Mouse (Mus musculus): ENCODE measurements around the gene Cyth1. TPM values are rescaled to one million over a fixed set of nuclear protein-coding genes. Genes with fewer than 3 reads are reported as not detected.
A peak's percentile ranks its signal among the peaks of the same experiment; 100 is the strongest.

Cyth1 gene
- polyA plus RNA-seq, 1 experiment from 2014 or later = 19.5 TPM

GRCm38 (mm10) chr11:118133752-118134169 is 114.6 kb downstream of the Cyth1 start:
- no peaks in the 10 kb centered on the region for H3K27me3 ChIP-seq
- 0 out of 2 replicates have a peak, but pooled peaks have one; percentile 5 for ATAC-seq (ENCODE audit: insufficient number of reproducible peaks, low FRiP score, low TSS enrichment, low read depth)
- WGBS = 27% methylated on average over 4 of the region's 4 CpGs

GRCm38 (mm10) chr11:118133133-118133751 is 115.2 kb downstream of the Cyth1 start:
- 0 out of 2 replicates have a peak, but pooled peaks have one; percentile 5 for ATAC-seq (ENCODE audit: insufficient number of reproducible peaks, low FRiP score, low TSS enrichment, low read depth)
- H3K9ac ChIP-seq = no peak overlapping the region

More at GRCm38 (mm10) chr11:118133752-118134169, 114.6 kb downstream of the Cyth1 start:
- H3K9me3 ChIP-seq (replicated peaks) = 0 out of 2 replicates have a peak, but pooled peaks cover under 1% of the 10 kb centered on the region
- H3K4me2 ChIP-seq (replicated peaks) = no peak overlapping the region
- no peak overlapping the region for H3K9ac ChIP-seq
- peaks cover 8% of the 10 kb centered on the region; the same call in 1 of the 2 replicates for H3K4me1 ChIP-seq
- H3K4me3 ChIP-seq (replicated peaks) = no peak overlapping the region
- no peaks in the 10 kb centered on the region for H3K36me3 ChIP-seq
- 0 out of 2 replicates have a peak overlapping the region, but pooled peaks have one; percentile 34 for H3K27ac ChIP-seq (replicated peaks)

GRCm38 (mm10) chr11:118132136-118132535 is 116.3 kb downstream of the Cyth1 start:
- 79% methylated on average over 8 of the region's 8 CpGs for WGBS
- no peak overlapping the region for H3K9ac ChIP-seq
- ATAC-seq (ENCODE audit: insufficient number of reproducible peaks, low FRiP score, low TSS enrichment, low read depth) = no peak

More at GRCm38 (mm10) chr11:118133133-118133751, 115.2 kb downstream of the Cyth1 start:
- no peaks in the 10 kb centered on the region for H3K36me3 ChIP-seq
- H3K27me3 ChIP-seq = no peaks in the 10 kb centered on the region
- whole genome bisulfite sequencing = 67% methylated on average over 9 of the region's 9 CpGs
- H3K4me1 ChIP-seq = peaks cover 8% of the 10 kb centered on the region; the same call in 1 of the 2 replicates
- no peak overlapping the region for H3K4me2 ChIP-seq (replicated peaks)
- H3K9me3 ChIP-seq (replicated peaks) = no peaks in the 10 kb centered on the region
- no peak overlapping the region for H3K27ac ChIP-seq (replicated peaks)
- H3K4me3 ChIP-seq (replicated peaks) = no peak overlapping the region

GRCm38 (mm10) chr11:118130534-118130933 is 117.9 kb downstream of the Cyth1 start, which contains the start of gene Dnah17:
Gene Dnah17, minus strand, starts transcription at chr11:118130634.
- Histone ChIP-seq H3K4me1 (peaks cover 8% of the 10 kb centered on the region; the same call in 1 of the 2 replicates), H3K27me3 (no peaks in the 10 kb centered on the region), H3K27ac (replicated peaks) (no peak within 1 kb of the TSS), H3K9ac (no peak within 1 kb of the TSS), H3K4me2 (replicated peaks) (no peak within 1 kb of the TSS), H3K9me3 (replicated peaks) (no peaks in the 10 kb centered on the region), H3K36me3 (no peaks in the 10 kb centered on the region), H3K4me3 (replicated peaks) (no peak within 1 kb of the TSS)
- ATAC-seq (ENCODE audit: insufficient number of reproducible peaks, low FRiP score, low TSS enrichment, low read depth) = no peak
- 82% methylated on average over 7 of the region's 7 CpGs for WGBS

More at GRCm38 (mm10) chr11:118132136-118132535, 116.3 kb downstream of the Cyth1 start:
- H3K4me2 ChIP-seq (replicated peaks) = no peak overlapping the region
- peaks cover 8% of the 10 kb centered on the region; the same call in 1 of the 2 replicates for H3K4me1 ChIP-seq
- no peaks in the 10 kb centered on the region for H3K36me3 ChIP-seq
- H3K4me3 ChIP-seq (replicated peaks) = no peak overlapping the region
- no peak overlapping the region for H3K27ac ChIP-seq (replicated peaks)
- no peaks in the 10 kb centered on the region for H3K9me3 ChIP-seq (replicated peaks)
- H3K27me3 ChIP-seq = no peaks in the 10 kb centered on the region

GRCm38 (mm10) chr11:118129812-118130211 is 118.6 kb downstream of the Cyth1 start:
- H3K4me3 ChIP-seq (replicated peaks) = no peak overlapping the region
- H3K4me2 ChIP-seq (replicated peaks) = no peak overlapping the region
- no peak overlapping the region for H3K27ac ChIP-seq (replicated peaks)
- WGBS = 89% methylated on average over 2 of the region's 2 CpGs
- no peaks in the 10 kb centered on the region for H3K36me3 ChIP-seq
- H3K9ac ChIP-seq = no peak overlapping the region
- ATAC-seq (ENCODE audit: insufficient number of reproducible peaks, low FRiP score, low TSS enrichment, low read depth) = no peak
- H3K9me3 ChIP-seq (replicated peaks) = no peaks in the 10 kb centered on the region
- H3K27me3 ChIP-seq = no peaks in the 10 kb centered on the region
- peaks cover 8% of the 10 kb centered on the region; the same call in 1 of the 2 replicates for H3K4me1 ChIP-seq

GRCm38 (mm10) chr11:118121592-118121991 is 126.8 kb downstream of the Cyth1 start:
- no peak overlapping the region for H3K4me3 ChIP-seq (replicated peaks)
- no peaks in the 10 kb centered on the region for H3K36me3 ChIP-seq
- no peak overlapping the region for H3K9ac ChIP-seq
- no peaks in the 10 kb centered on the region for H3K27me3 ChIP-seq
- no peak overlapping the region for H3K27ac ChIP-seq (replicated peaks)
- ATAC-seq (ENCODE audit: insufficient number of reproducible peaks, low FRiP score, low TSS enrichment, low read depth) = no peak
- H3K9me3 ChIP-seq (replicated peaks) = no peaks in the 10 kb centered on the region
- H3K4me1 ChIP-seq = no peaks in the 10 kb centered on the region
- WGBS = 83% methylated on average over 11 of the region's 11 CpGs
- H3K4me2 ChIP-seq (replicated peaks) = no peak overlapping the region

GRCm38 (mm10) chr11:118118777-118119176 is 129.6 kb downstream of the Cyth1 start:
- ATAC-seq (ENCODE audit: insufficient number of reproducible peaks, low FRiP score, low TSS enrichment, low read depth) = no peak

GRCm38 (mm10) chr11:118114581-118115110 is 133.7 kb downstream of the Cyth1 start:
- Histone ChIP-seq H3K36me3 (no peaks in the 10 kb centered on the region), H3K27me3 (no peaks in the 10 kb centered on the region), H3K4me2 (replicated peaks) (no peak overlapping the region), H3K9ac (no peak overlapping the region), H3K4me1 (no peaks in the 10 kb centered on the region), H3K27ac (replicated peaks) (no peak overlapping the region), H3K4me3 (replicated peaks) (no peak overlapping the region), H3K9me3 (replicated peaks) (no peaks in the 10 kb centered on the region)
- 55% methylated on average over 8 of the region's 8 CpGs for WGBS
- no peak for ATAC-seq (ENCODE audit: insufficient number of reproducible peaks, low FRiP score, low TSS enrichment, low read depth)

More at GRCm38 (mm10) chr11:118118777-118119176, 129.6 kb downstream of the Cyth1 start:
- 82% methylated on average over 8 of the region's 8 CpGs for WGBS
- Histone ChIP-seq H3K27ac (replicated peaks) (no peak overlapping the region), H3K4me1 (no peaks in the 10 kb centered on the region), H3K4me3 (replicated peaks) (no peak overlapping the region), H3K4me2 (replicated peaks) (no peak overlapping the region), H3K36me3 (no peaks in the 10 kb centered on the region), H3K9ac (no peak overlapping the region), H3K9me3 (replicated peaks) (no peaks in the 10 kb centered on the region), H3K27me3 (no peaks in the 10 kb centered on the region)

- no peak for ATAC-seq (ENCODE audit: insufficient number of reproducible peaks, low FRiP score, low TSS enrichment, low read depth)
- H3K9me3 ChIP-seq (replicated peaks) = no peaks in the 10 kb centered on the region
- H3K4me3 ChIP-seq (replicated peaks) = no peak overlapping the region
- H3K36me3 ChIP-seq = no peaks in the 10 kb centered on the region
- no peaks in the 10 kb centered on the region for H3K4me1 ChIP-seq
- WGBS = 76% methylated on average over 14 of the region's 14 CpGs
- no peak overlapping the region for H3K4me2 ChIP-seq (replicated peaks)
- no peak overlapping the region for H3K9ac ChIP-seq
- no peak overlapping the region for H3K27ac ChIP-seq (replicated peaks)
- no peaks in the 10 kb centered on the region for H3K27me3 ChIP-seq
These were observed 134.7 kb downstream of the Cyth1 start for GRCm38 (mm10) chr11:118113516-118114205.

GRCm38 (mm10) chr11:118104001-118104400 is 144.4 kb downstream of the Cyth1 start:
- Histone ChIP-seq H3K4me2 (replicated peaks) (no peak overlapping the region), H3K27ac (replicated peaks) (no peak overlapping the region), H3K9ac (no peak overlapping the region), H3K9me3 (replicated peaks) (no peaks in the 10 kb centered on the region), H3K36me3 (no peaks in the 10 kb centered on the region), H3K4me1 (0 out of 2 replicates have a peak, but pooled peaks cover 12% of the 10 kb centered on the region), H3K4me3 (replicated peaks) (no peak overlapping the region), H3K27me3 (no peaks in the 10 kb centered on the region)
- peak; percentile 55 for ATAC-seq (ENCODE audit: insufficient number of reproducible peaks, low FRiP score, low TSS enrichment, low read depth)
- WGBS = 2% methylated on average over 5 of the region's 5 CpGs

- 90% methylated on average over 5 of the region's 5 CpGs for WGBS
- Histone ChIP-seq H3K4me3 (replicated peaks) (no peak overlapping the region), H3K36me3 (no peaks in the 10 kb centered on the region), H3K4me2 (replicated peaks) (no peak overlapping the region), H3K27ac (replicated peaks) (no peak overlapping the region), H3K9me3 (replicated peaks) (no peaks in the 10 kb centered on the region), H3K9ac (no peak overlapping the region), H3K4me1 (0 out of 2 replicates have a peak, but pooled peaks cover 12% of the 10 kb centered on the region), H3K27me3 (no peaks in the 10 kb centered on the region)
- ATAC-seq (ENCODE audit: insufficient number of reproducible peaks, low FRiP score, low TSS enrichment, low read depth) = no peak
These were observed 145.0 kb downstream of the Cyth1 start for GRCm38 (mm10) chr11:118103383-118103782.
